Mouse (Mus musculus): Measurements from ENCODE around the gene Smarcd1.

GRCm38 (mm10) chr15:99697309-99697708 lies 4.6 kb upstream of the Smarcd1 start:
- TF ChIP-seq CTCF (IDR thresholded peaks at IDR 0.05; ENCODE audit: low read depth), result no peak
- TF ChIP-seq EP300 (IDR thresholded peaks at IDR 0.05; ENCODE audit: low read depth), result no peak
